Mouse (Mus musculus) midbrain, embryonic 10.5 days (tissue): ENCODE measurements around the gene Gm10639. TPM values are rescaled to one million over a fixed set of nuclear protein-coding genes. Genes with fewer than 3 reads are reported as not detected.

ENCODE experiments used
- DNase-seq: peaks from one replicate; pipeline ENCODE4 v3.0.0-alpha.2; 2017; ENCODE audit warnings: low spot score
- H3K27ac ChIP-seq: fragments of 300-500 bp; sonication (generic); replicated peaks from 2 replicates; pipeline ENCODE4 v1.5.1; 2016; ENCODE audit warnings: mild to moderate bottlenecking
- H3K27me3 ChIP-seq: fragments of 300-500 bp; sonication (generic); 2 replicates; pipeline ENCODE4 v1.6.1; 2016; ENCODE audit warnings: low read depth, mild to moderate bottlenecking; ENCODE audit not compliant: poor library complexity, severe bottlenecking
- H3K36me3 ChIP-seq: fragments of 300-500 bp; sonication (generic); 2 replicates; pipeline ENCODE4 v1.6.1; 2016; ENCODE audit warnings: mild to moderate bottlenecking, moderate library complexity
- H3K4me1 ChIP-seq: fragments of 300-500 bp; sonication (generic); 2 replicates; pipeline ENCODE4 v1.6.1; 2016
- H3K4me3 ChIP-seq: fragments of 300-500 bp; sonication (generic); 2 replicates; pipeline ENCODE4 v1.5.1; 2016; ENCODE audit warnings: mild to moderate bottlenecking, moderate library complexity
- H3K9me3 ChIP-seq: fragments of 300-500 bp; sonication (generic); replicated peaks from 2 replicates; pipeline ENCODE4 v1.6.1; 2016; ENCODE audit warnings: mild to moderate bottlenecking
- WGBS: fragments of 180-500 bp; shearing (Covaris S2); methylation state at CpG from one replicate; pipeline ENCODE4 v1.1.7; 2016; 5-methylcytosine and 5-hydroxymethylcytosine counted together
- polyA plus RNA-seq: library from polyadenylated mRNA; unstranded; fragments of >200 nt; fragmentation: Nextera tagmentation; extraction: Ambion mirVana; gene quantifications from 2 replicates; pipeline ENCODE4 v1.2.1, GENCODE M21; 2016

Gm10639 gene
- polyA plus RNA-seq, 1 experiment from 2014 or later: not detected

- no peaks in the 10 kb centered on the region for H3K4me1 ChIP-seq
- H3K36me3 ChIP-seq: no peaks in the 10 kb centered on the region
- 89% methylated on average over 6 of the region's 6 CpGs for WGBS
- no peak for DNase-seq
- no peak overlapping the region for H3K4me3 ChIP-seq
- H3K27me3 ChIP-seq: no peaks in the 10 kb centered on the region
- no peak overlapping the region for H3K27ac ChIP-seq
- no peaks in the 10 kb centered on the region for H3K9me3 ChIP-seq
Measured at GRCm38 (mm10) chr9:78351504-78352220, 61.9 kb downstream of the Gm10639 start.

Other genes with a start within 250 kb of the Gm10639 start
- gene Gcm1, start 238.0 kb upstream of the Gm10639 start, polyA plus RNA-seq: 0.10 TPM in 1 of 2 replicates, not detected in the other
- gene Fbxo9, start 180.9 kb upstream of the Gm10639 start, polyA plus RNA-seq: 21.9 and 22.9 TPM in 2 replicates
- gene Ick, start 180.7 kb upstream of the Gm10639 start, polyA plus RNA-seq: 33.5 and 35.8 TPM in 2 replicates
- 35.6 and 53.6 TPM in 2 replicates for gene Gsta4, start 107.1 kb upstream of the Gm10639 start, polyA plus RNA-seq
- gene Gsta1, start 59.3 kb upstream of the Gm10639 start, polyA plus RNA-seq: not detected in 2 replicates
- gene Gm3776, start 32.8 kb upstream of the Gm10639 start, polyA plus RNA-seq: not detected in 2 replicates
- gene Omt2a, start 24.9 kb downstream of the Gm10639 start, polyA plus RNA-seq: not detected in 2 replicates
- gene Omt2b, start 37.7 kb downstream of the Gm10639 start, polyA plus RNA-seq: not detected in 2 replicates
- gene Gsta2, start 65.9 kb downstream of the Gm10639 start, polyA plus RNA-seq: not detected in 2 replicates
- not detected in 2 replicates for gene Dppa5a, start 78.3 kb downstream of the Gm10639 start, polyA plus RNA-seq
- 0.83 and 1.0 TPM in 2 replicates for gene Ooep, start 88.8 kb downstream of the Gm10639 start, polyA plus RNA-seq
- 0.09 and 0.15 TPM in 2 replicates for gene Ddx43, start 105.9 kb downstream of the Gm10639 start, polyA plus RNA-seq
- 0.30 and 0.53 TPM in 2 replicates for gene Cgas, start 153.3 kb downstream of the Gm10639 start, polyA plus RNA-seq
- gene Mto1, start 158.3 kb downstream of the Gm10639 start, polyA plus RNA-seq: 24.4 and 28.4 TPM in 2 replicates
- gene Gm17324, start 158.9 kb downstream of the Gm10639 start, polyA plus RNA-seq: 0.44 and 0.68 TPM in 2 replicates
- 3,476 and 3,775 TPM in 2 replicates for gene Eef1a1, start 199.2 kb downstream of the Gm10639 start, polyA plus RNA-seq